Mouse (Mus musculus) cerebellum, postnatal 10 days (tissue): ENCODE measurements at regions not wholly inside any gene's neighbourhood (a gene's known extent, or its start where the extent isn't known, plus 50 kb on each side); places are given as distances from the start of the nearest gene placed in this dataset.
"Not testable (repeated sequence)": the region's sequence is repeated elsewhere in the genome, so short reads cannot be mapped to it uniquely, and the experiment has no call there.

Experiments
- DNase-seq, 2 experiments: peaks; one replicate each; pipeline ENCODE4 v3.0.0; 2021; ENCODE audit warnings: mixed read lengths in 2 of 2

GRCm38 (mm10) chr14:124801589-124801988 is 124.7 kb upstream of the Fgf14 start:
- DNase-seq, result not testable (repeated sequence)

DNA sequence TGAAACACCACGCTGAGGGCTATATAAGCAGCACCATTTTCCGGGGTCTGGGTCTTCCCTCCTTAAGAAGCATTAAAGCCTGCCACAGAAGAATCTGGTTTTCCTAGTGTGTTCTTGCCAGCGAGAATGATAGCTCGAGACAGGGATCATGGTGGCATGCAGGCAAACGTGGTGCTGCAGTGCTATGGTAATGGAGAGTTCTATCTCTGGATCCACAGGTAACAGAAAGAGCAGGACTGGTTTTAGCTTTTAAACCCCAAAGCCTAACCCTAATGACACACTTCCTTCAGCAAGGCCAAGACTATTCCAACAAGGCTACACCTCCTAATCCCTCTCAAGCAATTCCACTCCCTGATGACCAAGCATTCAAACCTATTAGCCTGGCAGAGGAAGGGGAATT is 123.5 kb upstream of the Fgf14 start:
- DNase-seq, result no peak

GRCm38 (mm10) chr14:124775402-124775801 is 98.5 kb upstream of the Fgf14 start:
- peak in 1 of 2 experiments; percentile 3 for DNase-seq

- peak; percentile 9 to 19 for DNase-seq
Observed at GRCm38 (mm10) chr14:124767996-124768395, 91.1 kb upstream of the Fgf14 start.

DNA sequence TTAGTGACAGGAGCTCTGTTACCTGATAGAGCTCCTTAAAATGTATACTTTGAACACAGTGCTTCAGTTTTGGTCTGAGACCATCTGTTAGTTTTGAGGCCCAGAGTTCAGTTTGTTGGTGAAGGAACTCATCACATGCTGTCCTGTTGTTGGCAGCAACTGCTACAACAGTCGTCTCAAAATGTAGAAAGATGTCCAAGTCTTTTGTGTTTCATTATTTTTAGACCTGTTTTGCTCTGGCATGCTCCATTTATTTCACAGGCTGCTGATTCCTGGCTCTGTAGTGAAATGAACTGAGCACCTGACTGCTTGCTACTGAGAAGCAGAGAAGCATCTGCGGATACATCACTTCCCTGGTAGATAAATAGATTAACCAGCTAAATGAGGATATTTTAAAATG is 90.3 kb upstream of the Fgf14 start:
- DNase-seq, result peak; percentile 50 to 51

- DNase-seq, result peak; percentile 62 to 66
Observed at GRCm38 (mm10) chr14:124742491-124742890, 65.6 kb upstream of the Fgf14 start.
